Mouse (Mus musculus) C2C12 (cell line): ENCODE measurements around the gene Rasgef1b.

Source experiments
- CTCF ChIP-seq: IDR thresholded peaks from one replicate; pipeline ENCODE4 v1.5.1; 2011; ENCODE audit not compliant: control insufficient read depth, insufficient read depth, insufficient read length
- FOSL1 ChIP-seq: IDR thresholded peaks from one replicate; pipeline ENCODE4 v1.8.0; 2011; ENCODE audit warnings: mild to moderate bottlenecking, low read length; ENCODE audit not compliant: poor library complexity, insufficient read depth, severe bottlenecking

DNA sequence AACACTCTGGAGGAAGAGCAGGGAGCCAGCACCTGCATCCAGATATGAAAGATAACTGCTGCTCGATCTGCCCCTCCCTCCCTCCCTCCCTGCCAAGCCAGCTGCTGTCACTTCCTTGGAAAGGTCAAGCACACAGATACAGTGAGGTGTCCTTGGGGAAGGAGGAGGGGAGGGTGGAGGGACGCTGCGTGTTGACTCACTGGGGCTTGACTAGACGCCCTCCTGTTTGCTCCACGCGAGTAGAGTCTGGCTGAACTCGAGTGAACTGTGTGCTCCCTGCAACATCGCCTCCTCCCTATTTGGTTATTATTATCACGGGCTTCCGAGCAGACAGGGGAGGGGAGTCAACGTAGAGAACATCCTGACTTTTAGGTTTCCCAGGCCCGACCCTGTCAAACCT is 348.7 kb downstream of the Rasgef1b start:
- no peak for TF ChIP-seq CTCF
- no peak for TF ChIP-seq FOSL1
